ENCODE assay signal across 9 mouse cellular contexts in genomic region chr6:89236226-89236625, GRCm38 (mm10).
DNase-seq lines count a peak whose midpoint lies in the region; ATAC-seq lines count a peak whose summit lies in the region.
"Had no signal": no experiment of that assay in that cellular context is flagged by ENCODE, and none has a peak within 500 bp of the region (broad histone marks: within the 10 kb centered on the region; RNA-seq: fewer than 3 reads in every experiment).

No protein-coding gene starts in this region.

- H3K27me3 ChIP-seq in forebrain, embryonic 13.5 days, result no peaks in the 10 kb centered on the region
- H3K27me3 ChIP-seq in midbrain, embryonic 13.5 days, result no peaks in the 10 kb centered on the region

- H3K36me3 ChIP-seq in forebrain, embryonic 13.5 days (ENCODE audit: poor library complexity, severe bottlenecking), result no peaks in the 10 kb centered on the region
- H3K36me3 ChIP-seq in midbrain, embryonic 13.5 days, result no peaks in the 10 kb centered on the region

- no peak overlapping the region for H3K9ac ChIP-seq in forebrain, embryonic 13.5 days
- H3K9ac ChIP-seq in midbrain, embryonic 13.5 days (replicated peaks), result no peak overlapping the region
- H3K9ac ChIP-seq: lung, embryonic 14.5 days had no signal

- H3K9me3 ChIP-seq in forebrain, embryonic 13.5 days (replicated peaks), result no peaks in the 10 kb centered on the region
- H3K9me3 ChIP-seq in midbrain, embryonic 13.5 days, result no peaks in the 10 kb centered on the region

- no peak for ATAC-seq in forebrain, embryonic 13.5 days
- no peak for ATAC-seq in midbrain, embryonic 13.5 days

- H3K4me2 ChIP-seq in forebrain, embryonic 13.5 days, result peak overlapping the region; percentile 53; the same call in 1 of the 2 replicates
- peak overlapping the region; percentile 45 for H3K4me2 ChIP-seq in midbrain, embryonic 13.5 days (replicated peaks)

- WGBS in forebrain, embryonic 13.5 days, result 14% methylated on average over 8 of the region's 8 CpGs
- WGBS in midbrain, embryonic 13.5 days, result 11% methylated on average over 8 of the region's 8 CpGs

- H3K4me1 ChIP-seq in forebrain, embryonic 13.5 days, result peaks cover 46% of the 10 kb centered on the region
- peaks cover 60% of the 10 kb centered on the region for H3K4me1 ChIP-seq in midbrain, embryonic 13.5 days (replicated peaks)

- DNase-seq in gastrocnemius, postnatal 25 days, result peak; percentile 3
- no peak for DNase-seq in gastrocnemius, postnatal 36 days
- DNase-seq in Muller cell, postnatal 12 days (ENCODE audit: inconsistent ontology term), result peak; percentile 12
- no peak for DNase-seq in adrenal gland, postnatal 25 days
- DNase-seq in heart, postnatal 4 days, result no peak
- DNase-seq in right cerebral cortex, adult 18-20 months, result no peak

- intact Hi-C loops in gastrocnemius, postnatal 36 days (cut with DNase I), result no loop called here

- peak overlapping the region; percentile 49 for H3K27ac ChIP-seq in forebrain, embryonic 13.5 days
- peak overlapping the region; percentile 86 for H3K27ac ChIP-seq in midbrain, embryonic 13.5 days

- no peak overlapping the region for H3K4me3 ChIP-seq in forebrain, embryonic 13.5 days
- no peak overlapping the region for H3K4me3 ChIP-seq in midbrain, embryonic 13.5 days (replicated peaks)

Comparison
In these comparisons a context has a peak if more than half of its experiments do, and no peak if none do; other contexts are left out.
1. DNase-seq: peak in gastrocnemius, postnatal 25 days (single experiment) and Muller cell, postnatal 12 days (single experiment); none in gastrocnemius, postnatal 36 days (0 of 2), adrenal gland, postnatal 25 days (single experiment), heart, postnatal 4 days (single experiment) and right cerebral cortex, adult 18-20 months (single experiment).